Mouse (Mus musculus) E14TG2a.4 (cell line): Measurements from ENCODE around the gene Irak2.

ENCODE experiments used
- CTCF ChIP-seq: conservative IDR thresholded peaks from 2 replicates; pipeline ENCODE4 v1.5.1; 2014; ENCODE audit warnings: low read length
- NANOG ChIP-seq: IDR thresholded peaks from 2 replicates; pipeline ENCODE4 v1.6.1; 2014; ENCODE audit warnings: borderline replicate concordance, low read length, mixed read lengths
- POU5F1 ChIP-seq: IDR thresholded peaks from 2 replicates; pipeline ENCODE4 v1.6.1; 2014; ENCODE audit warnings: low read length, borderline replicate concordance

DNA sequence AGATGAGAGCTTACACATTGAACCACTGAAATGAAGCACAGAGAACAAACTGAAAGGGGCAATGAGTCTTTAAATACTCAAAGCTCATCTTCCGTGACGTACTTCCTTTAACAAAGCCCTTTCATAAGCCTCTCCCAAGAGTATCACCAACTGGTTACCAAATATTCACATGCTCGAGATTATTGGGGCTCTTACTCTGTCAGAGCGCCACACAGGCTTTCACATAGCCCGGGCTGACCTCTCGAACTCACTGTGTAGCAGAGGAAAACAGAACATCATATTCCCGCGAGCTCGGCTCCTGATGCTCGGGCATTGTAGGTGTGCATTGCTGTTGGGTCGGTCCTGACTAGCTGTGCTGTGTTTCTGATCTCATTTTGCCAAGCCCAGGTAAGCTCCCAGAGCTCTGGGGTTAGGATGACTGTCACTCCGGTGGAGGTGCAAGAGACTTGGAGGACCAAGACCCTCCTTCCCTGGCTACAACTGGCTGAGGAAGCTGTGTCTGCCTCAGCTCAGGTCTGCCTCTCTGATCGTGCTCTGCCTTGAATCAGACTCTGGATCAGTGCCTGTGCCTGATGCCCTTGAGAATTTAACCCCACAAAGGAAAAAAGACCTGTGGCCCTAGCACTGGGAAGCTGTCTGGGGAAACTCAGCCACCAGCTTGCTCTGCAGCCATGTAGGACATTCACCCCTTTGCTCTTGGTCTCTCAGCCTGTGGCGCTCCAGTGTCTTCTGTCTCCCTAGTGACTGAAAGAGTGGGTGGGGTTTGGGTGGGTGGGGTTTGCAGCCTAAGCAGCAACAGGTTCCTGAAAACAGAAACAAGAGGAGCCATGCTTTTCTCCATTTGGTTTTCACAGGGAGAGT lies 22.5 kb downstream of the Irak2 start:
- TF ChIP-seq CTCF (no peak), NANOG (no peak), POU5F1 (no peak)
